Mouse (Mus musculus): ENCODE results near the gene 4932438H23Rik. TPM values are rescaled to one million over a fixed set of nuclear protein-coding genes. Genes with fewer than 3 reads are reported as not detected.

4932438H23Rik gene
- total and polyA plus RNA-seq, 3 experiments = not detected

GRCm38 (mm10) chr16:91067122-91067521 is 27.8 kb downstream of the 4932438H23Rik start:
- H3K27me3 ChIP-seq (ENCODE audit: control insufficient read depth in 1 of 2, insufficient read depth in 2 of 2, low read length in 2 of 2) = no peaks in the 10 kb centered on the region

GRCm38 (mm10) chr16:91064583-91065365 is 30.1 kb downstream of the 4932438H23Rik start:
- no peak overlapping the region for H3K27ac ChIP-seq (ENCODE audit: control insufficient read depth, low read depth, low read length)
- TF ChIP-seq RCOR1 (IDR thresholded peaks at IDR 0.05; ENCODE audit: low read depth, low read length) (no peak), POLR2A (IDR thresholded peaks at IDR 0.05; ENCODE audit: control insufficient read depth in 1 of 2, insufficient read depth in 1 of 2, low read depth in 1 of 2, low read length in 2 of 2, poor library complexity in 1 of 2) (no peak), KAT2A (conservative IDR thresholded peaks at IDR 0.05; ENCODE audit: low read depth, low read length) (no peak), MEF2A (IDR thresholded peaks at IDR 0.05; ENCODE audit: extremely low read depth, insufficient replicate concordance, low read depth, low read length, poor library complexity, severe bottlenecking) (no peak), MYC (IDR thresholded peaks at IDR 0.05; ENCODE audit: low read depth, low read length) (no peak), TBP (IDR thresholded peaks at IDR 0.05; ENCODE audit: low read depth, low read length) (no peak), EP300 (IDR thresholded peaks at IDR 0.05; ENCODE audit: low read depth in 1 of 2, low read length in 2 of 2) (no peak), GATA1 (IDR thresholded peaks at IDR 0.05; ENCODE audit: low read depth, low read length) (no peak), E2F4 (IDR thresholded peaks at IDR 0.05; ENCODE audit: borderline replicate concordance, low read depth, low read length) (no peak), CTCF (IDR thresholded peaks at IDR 0.05 in 2 of 3, conservative IDR thresholded peaks at IDR 0.05 in 1 of 3; ENCODE audit: control insufficient read depth in 1 of 3, insufficient read depth in 1 of 3, low read depth in 2 of 3, low read length in 3 of 3, poor library complexity in 1 of 3, severe bottlenecking in 1 of 3) (no peak), ZNF384 (IDR thresholded peaks at IDR 0.05; ENCODE audit: low read depth, low read length) (no peak), UBTF (IDR thresholded peaks at IDR 0.05; ENCODE audit: borderline replicate concordance, insufficient read depth, low read depth, low read length) (no peak), SMC3 (IDR thresholded peaks at IDR 0.05; ENCODE audit: low read depth, low read length) (no peak), NELFE (IDR thresholded peaks at IDR 0.05; ENCODE audit: low read depth, low read length) (no peak), TAL1 (IDR thresholded peaks at IDR 0.05; ENCODE audit: low read length) (no peak), SIN3A (IDR thresholded peaks at IDR 0.05; ENCODE audit: low read length) (no peak)
- no peaks in the 10 kb centered on the region for H3K9me3 ChIP-seq (replicated peaks; ENCODE audit: insufficient read depth, low read length)
- H3K27me3 ChIP-seq (ENCODE audit: control insufficient read depth in 1 of 2, insufficient read depth in 2 of 2, low read length in 2 of 2) = no peaks in the 10 kb centered on the region
- H3K9ac ChIP-seq (ENCODE audit: control insufficient read depth, low read depth, low read length, poor library complexity, severe bottlenecking) = no peak overlapping the region
- H3K4me3 ChIP-seq (ENCODE audit: control insufficient read depth in 1 of 2, insufficient read depth in 1 of 2, low read depth in 2 of 2, low read length in 2 of 2) = no peak overlapping the region
- DNase-seq (ENCODE audit: low read depth, low spot score) = no peak
- H3K4me1 ChIP-seq (ENCODE audit: control insufficient read depth in 1 of 2, insufficient read depth in 2 of 2, low read length in 2 of 2) = peaks cover 0 to 23% of the 10 kb centered on the region in 2 experiments; a peak in 3 of 4 replicates
- H3K79me2 ChIP-seq (ENCODE audit: control insufficient read depth, insufficient read depth, low read length, poor library complexity) = no peaks in the 10 kb centered on the region
- 0 out of 4 replicates have a peak, but pooled peaks cover 0 to 4% of the 10 kb centered on the region in 2 experiments for H3K36me3 ChIP-seq (ENCODE audit: control insufficient read depth in 1 of 2, insufficient read depth in 2 of 2, low read length in 2 of 2)

More at GRCm38 (mm10) chr16:91067122-91067521, 27.8 kb downstream of the 4932438H23Rik start:
- no peaks in the 10 kb centered on the region for H3K79me2 ChIP-seq (ENCODE audit: control insufficient read depth, insufficient read depth, low read length, poor library complexity)
- no peak overlapping the region for H3K4me3 ChIP-seq (ENCODE audit: control insufficient read depth in 1 of 2, insufficient read depth in 1 of 2, low read depth in 2 of 2, low read length in 2 of 2)
- H3K36me3 ChIP-seq (ENCODE audit: control insufficient read depth in 1 of 2, insufficient read depth in 2 of 2, low read length in 2 of 2) = 0 out of 4 replicates have a peak, but pooled peaks cover 0 to 2% of the 10 kb centered on the region in 2 experiments
- TF ChIP-seq TCF12 (IDR thresholded peaks at IDR 0.05; ENCODE audit: low read depth, low read length) = no peak
- no peak for TF ChIP-seq USF2 (IDR thresholded peaks at IDR 0.05; ENCODE audit: borderline replicate concordance in 1 of 2, insufficient read depth in 1 of 2, low read depth in 1 of 2, low read length in 2 of 2)
- no peak overlapping the region for H3K9ac ChIP-seq (ENCODE audit: control insufficient read depth, low read depth, low read length, poor library complexity, severe bottlenecking)
- no peak for DNase-seq (ENCODE audit: low read depth, low spot score)
- peaks cover 0 to 14% of the 10 kb centered on the region in 2 experiments; a peak in 3 of 4 replicates for H3K4me1 ChIP-seq (ENCODE audit: control insufficient read depth in 1 of 2, insufficient read depth in 2 of 2, low read length in 2 of 2)
- no peaks in the 10 kb centered on the region for H3K9me3 ChIP-seq (replicated peaks; ENCODE audit: insufficient read depth, low read length)
- no peak overlapping the region for H3K27ac ChIP-seq (ENCODE audit: control insufficient read depth, low read depth, low read length)

Measured in MEL (cell line).